Mouse (Mus musculus) heart, embryonic 13.5 days (tissue): ENCODE measurements around the gene 4833420G17Rik. TPM values are rescaled to one million over a fixed set of nuclear protein-coding genes. Genes with fewer than 3 reads are reported as not detected.
"Not testable (repeated sequence)": the region's sequence is repeated elsewhere in the genome, so short reads cannot be mapped to it uniquely, and the experiment has no call there.

Experiments used
- ATAC-seq: fragments of 200-750 bp; cut with Nextera tagmentation; 2 replicates; pipeline ENCODE4 v1.8.0; 2017; ENCODE audit warnings: moderate TSS enrichment; ENCODE audit not compliant: insufficient number of reproducible peaks, low FRiP score, low TSS enrichment; ENCODE audit errors: extremely low read depth
- H3K27ac ChIP-seq: fragments of 300-500 bp; sonication (generic); replicated peaks from 2 replicates; pipeline ENCODE4 v1.5.1; 2015; ENCODE audit warnings: moderate library complexity, mild to moderate bottlenecking, inconsistent platforms
- H3K27me3 ChIP-seq: fragments of 300-500 bp; sonication (generic); replicated peaks from 2 replicates; pipeline ENCODE4 v1.6.1; 2015; ENCODE audit warnings: mild to moderate bottlenecking, inconsistent platforms
- H3K36me3 ChIP-seq: fragments of 300-500 bp; sonication (generic); 2 replicates; pipeline ENCODE4 v1.6.1; 2015; ENCODE audit warnings: mild to moderate bottlenecking, inconsistent platforms
- H3K4me1 ChIP-seq: fragments of 300-500 bp; sonication (generic); 2 replicates; pipeline ENCODE4 v1.6.1; 2015; ENCODE audit warnings: inconsistent platforms
- H3K4me2 ChIP-seq: fragments of 300-500 bp; sonication (generic); 2 replicates; pipeline ENCODE4 v1.6.1; 2015; ENCODE audit warnings: inconsistent platforms, mild to moderate bottlenecking, moderate library complexity
- H3K4me3 ChIP-seq: fragments of 300-500 bp; sonication (generic); 2 replicates; pipeline ENCODE4 v1.5.1; 2015; ENCODE audit warnings: moderate library complexity, mild to moderate bottlenecking, inconsistent platforms
- H3K9ac ChIP-seq: fragments of 300-500 bp; sonication (generic); 2 replicates; pipeline ENCODE4 v1.6.1; 2015; ENCODE audit warnings: inconsistent platforms, mild to moderate bottlenecking, moderate library complexity
- H3K9me3 ChIP-seq: fragments of 300-500 bp; sonication (generic); 2 replicates; pipeline ENCODE4 v1.6.1; 2016; ENCODE audit warnings: inconsistent platforms
- WGBS: fragments of 180-500 bp; shearing (Covaris S2); methylation state at CpG from one replicate; pipeline ENCODE4 v1.1.7; 2015; ENCODE audit warnings: mixed read lengths; 5-methylcytosine and 5-hydroxymethylcytosine counted together
- polyA plus RNA-seq: library from polyadenylated mRNA; unstranded; fragments of >200 nt; fragmentation: Nextera tagmentation; extraction: Ambion mirVana; gene quantifications from 2 replicates; pipeline ENCODE4 v1.2.1, GENCODE M21; 2015

4833420G17Rik gene
- polyA plus RNA-seq, 1 experiment from 2014 or later, result 38.2 TPM

DNA sequence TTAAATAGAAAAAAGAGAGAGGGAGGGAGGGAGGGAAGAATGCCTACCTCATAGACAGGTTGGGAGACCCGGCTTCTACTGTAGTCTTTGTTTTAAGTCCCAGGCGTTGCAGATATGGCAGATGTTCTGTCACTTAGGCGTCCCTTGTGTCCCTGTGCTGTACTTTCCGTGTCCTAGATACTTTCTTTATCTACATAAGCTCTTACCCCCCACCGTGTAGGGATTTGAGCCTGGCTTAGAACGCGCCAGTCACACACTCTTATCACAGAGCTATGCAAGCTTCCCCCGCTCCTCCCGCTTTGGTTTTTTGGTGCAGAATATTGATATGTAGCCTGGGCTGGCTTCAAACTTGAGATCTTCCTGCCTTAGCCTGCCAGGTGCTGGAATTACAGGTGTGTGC lies 14.1 kb downstream of the 4833420G17Rik start:
- no peaks in the 10 kb centered on the region for H3K27me3 ChIP-seq
- no peak for ATAC-seq
- H3K4me3 ChIP-seq, result no peak overlapping the region
- peaks cover 90% of the 10 kb centered on the region for H3K36me3 ChIP-seq
- no peak overlapping the region for H3K9ac ChIP-seq
- no peak overlapping the region for H3K4me2 ChIP-seq
- 50% methylated on average over 9 of the region's 9 CpGs for WGBS
- no peaks in the 10 kb centered on the region for H3K4me1 ChIP-seq
- no peak overlapping the region for H3K27ac ChIP-seq
- no peaks in the 10 kb centered on the region for H3K9me3 ChIP-seq

DNA sequence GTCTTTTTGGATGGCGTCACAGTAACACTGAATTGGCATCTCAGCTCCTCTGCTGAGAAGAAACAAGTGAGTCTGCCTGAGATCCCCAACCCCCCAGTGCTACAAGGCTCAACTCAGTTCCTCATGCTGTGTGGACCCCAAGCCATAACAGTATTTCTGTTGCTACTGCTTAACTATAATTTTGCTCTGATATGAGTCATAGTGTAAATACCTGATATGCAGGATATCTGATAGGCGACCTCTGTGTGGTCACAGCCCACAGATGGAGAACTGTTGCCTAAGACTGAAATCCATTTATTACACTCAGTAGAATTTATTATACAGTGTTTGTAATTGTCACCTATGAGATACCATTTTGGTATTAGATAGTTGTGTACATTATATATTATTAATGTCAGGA lies 15.2 kb downstream of the 4833420G17Rik start:
- Histone ChIP-seq H3K27ac (no peak overlapping the region), H3K4me1 (no peaks in the 10 kb centered on the region), H3K27me3 (no peaks in the 10 kb centered on the region), H3K4me2 (no peak overlapping the region), H3K36me3 (peaks cover 87% of the 10 kb centered on the region), H3K9me3 (no peaks in the 10 kb centered on the region), H3K4me3 (no peak overlapping the region), H3K9ac (no peak overlapping the region)
- 82% methylated on average over 2 of the region's 2 CpGs for WGBS
- no peak for ATAC-seq

DNA sequence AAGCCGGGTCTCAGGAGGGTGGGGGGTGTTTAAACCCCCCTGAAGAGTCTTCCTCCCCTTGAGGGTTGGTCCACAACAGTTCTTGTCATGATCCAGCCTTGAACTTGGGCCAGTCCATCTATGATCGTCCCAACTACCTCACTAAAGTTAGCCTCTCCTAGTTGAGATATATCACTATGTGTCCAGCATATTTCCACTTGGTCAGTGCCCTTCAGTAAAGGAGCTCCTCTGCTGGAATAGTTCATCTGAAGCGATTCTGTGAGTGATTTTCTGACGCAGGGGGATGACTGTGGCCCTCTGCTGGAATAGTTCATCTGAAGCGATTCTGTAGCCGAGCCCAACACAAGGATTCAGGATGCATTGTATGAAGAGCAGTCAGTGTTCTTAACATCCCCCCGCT lies 24.8 kb downstream of the 4833420G17Rik start:
- H3K4me3 ChIP-seq, result no peak overlapping the region
- H3K4me2 ChIP-seq, result peak overlapping the region; percentile 52
- 61% methylated on average over 7 of the region's 7 CpGs for WGBS
- peaks cover 19% of the 10 kb centered on the region for H3K9me3 ChIP-seq
- H3K27me3 ChIP-seq, result no peaks in the 10 kb centered on the region
- ATAC-seq, result no peak
- H3K27ac ChIP-seq, result no peak overlapping the region
- no peak overlapping the region for H3K9ac ChIP-seq
- H3K4me1 ChIP-seq, result no peaks in the 10 kb centered on the region
- peaks cover 45% of the 10 kb centered on the region for H3K36me3 ChIP-seq

DNA sequence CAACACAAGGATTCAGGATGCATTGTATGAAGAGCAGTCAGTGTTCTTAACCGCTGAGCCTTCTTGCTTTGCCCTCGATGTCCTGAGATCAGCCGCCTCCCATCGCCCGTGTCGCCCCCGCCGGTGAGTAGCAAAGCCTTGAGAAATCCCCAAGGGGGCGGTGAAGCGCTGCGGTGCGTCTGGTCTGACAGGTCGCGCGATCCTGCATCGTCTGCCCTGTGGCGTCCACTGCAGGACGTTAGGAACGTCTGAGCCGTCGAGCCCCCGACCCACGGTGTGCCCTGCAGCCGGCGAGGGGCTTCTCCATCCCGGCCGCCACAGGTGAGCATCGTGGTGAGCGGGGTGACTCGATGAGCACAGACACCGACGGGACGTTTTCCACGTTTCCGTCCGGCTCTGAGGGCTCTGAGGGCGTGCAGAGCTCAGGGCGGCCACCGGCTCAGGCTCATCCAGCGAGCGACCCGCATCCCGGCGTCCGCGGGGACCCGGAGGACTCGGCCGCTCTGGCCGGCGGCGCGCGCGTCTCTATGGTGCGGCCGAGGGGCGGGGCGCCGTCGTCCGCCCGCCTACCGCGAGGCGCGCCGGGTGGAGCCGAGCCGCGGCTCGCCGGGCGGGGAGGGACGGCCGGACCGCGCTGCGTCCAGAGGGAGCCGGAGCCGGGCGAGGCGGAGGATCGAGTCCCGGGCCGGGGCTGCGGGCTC lies 25.5 kb downstream of the 4833420G17Rik start, which contains the start of the genes Tmem267 and 3110070M22Rik:
Tmem267 (plus strand) TSS at position 160 of the 701 bp plus-strand sequence.
3110070M22Rik (minus strand) TSS at position 504 of the 701 bp plus-strand sequence.
- H3K4me1 ChIP-seq, result no peaks in the 10 kb centered on the region
- peaks cover 39% of the 10 kb centered on the region for H3K36me3 ChIP-seq
- no peaks in the 10 kb centered on the region for H3K27me3 ChIP-seq
- H3K9me3 ChIP-seq, result peaks cover 19% of the 10 kb centered on the region
- peak within 1 kb of the TSS; percentile 1; the same call in 1 of the 2 replicates for H3K27ac ChIP-seq
- H3K4me2 ChIP-seq, result peak within 1 kb of the TSS; percentile 52
- ATAC-seq, result no peak
- 71% methylated on average over 87 of the region's 87 CpGs for WGBS
- H3K4me3 ChIP-seq, result no peak within 1 kb of the TSS
- H3K9ac ChIP-seq, result peak within 1 kb of the TSS; percentile 37

DNA sequence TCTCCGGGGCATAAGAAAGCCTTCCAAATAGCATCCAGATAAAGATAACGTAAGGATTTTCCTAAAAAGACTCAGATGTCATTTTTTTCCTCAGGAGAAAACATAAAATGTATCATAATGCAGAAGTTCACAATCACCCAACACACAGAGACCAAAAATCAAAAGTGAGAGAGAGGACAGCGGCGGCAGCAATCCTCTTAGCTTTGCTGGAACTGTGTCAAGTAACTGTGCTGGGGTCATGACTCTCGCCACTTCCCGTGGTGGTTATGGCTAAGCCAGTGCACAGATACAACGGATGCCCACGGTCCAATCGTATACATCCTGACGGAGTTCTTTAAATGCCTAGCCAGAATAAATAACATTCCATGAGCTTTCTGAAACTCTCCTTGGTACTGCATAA lies 29.5 kb downstream of the 4833420G17Rik start:
- not testable (repeated sequence) for H3K9ac ChIP-seq, H3K27me3 ChIP-seq, H3K4me1 ChIP-seq, H3K4me3 ChIP-seq, H3K36me3 ChIP-seq, H3K27ac ChIP-seq, H3K4me2 ChIP-seq, ATAC-seq
- WGBS, result 83% methylated on average over 10 of the region's 10 CpGs
- H3K9me3 ChIP-seq, result peaks cover 24% of the 10 kb centered on the region

DNA sequence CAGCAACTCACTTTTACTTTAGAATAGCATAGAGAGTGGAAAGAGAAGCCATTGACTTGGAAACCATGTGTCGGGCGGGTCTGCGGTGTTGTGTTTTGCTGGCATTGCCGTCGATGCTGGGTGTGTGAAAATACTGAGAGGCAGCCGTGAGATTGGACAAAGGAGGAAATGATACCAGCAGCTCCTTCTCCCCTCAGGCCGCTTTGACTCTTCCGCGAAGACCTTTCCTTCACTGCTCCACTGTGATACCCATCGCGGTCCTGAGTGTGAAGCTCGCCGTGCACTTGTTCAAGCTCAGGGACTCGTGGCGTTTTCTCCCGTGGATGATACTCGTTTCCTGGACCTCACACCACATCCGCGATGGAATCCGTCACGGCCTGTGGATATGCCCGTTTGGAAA lies 32.4 kb downstream of the 4833420G17Rik start:
- 0 out of 2 replicates have a peak, but pooled peaks have one; percentile 28 for ATAC-seq
- not testable (repeated sequence) for H3K4me1 ChIP-seq, H3K36me3 ChIP-seq, H3K4me2 ChIP-seq, H3K27me3 ChIP-seq, H3K9ac ChIP-seq, H3K4me3 ChIP-seq, H3K27ac ChIP-seq
- H3K9me3 ChIP-seq, result peaks cover 22% of the 10 kb centered on the region
- WGBS, result 87% methylated on average over 13 of the region's 22 CpGs

Other genes starting within 250 kb of the 4833420G17Rik start
- 32.5 and 34.9 TPM in 2 replicates for gene Paip1, start 34.2 kb upstream of the 4833420G17Rik start, polyA plus RNA-seq
- gene Tmem267, start 25.3 kb downstream of the 4833420G17Rik start, polyA plus RNA-seq, result 0.74 and 0.97 TPM in 2 replicates
- 0.84 and 0.90 TPM in 2 replicates for gene 3110070M22Rik, start 25.6 kb downstream of the 4833420G17Rik start, polyA plus RNA-seq
- 0.06 TPM in 1 of 2 replicates, not detected in the other for gene Ccl28, start 161.1 kb downstream of the 4833420G17Rik start, polyA plus RNA-seq
- 76.1 and 78.9 TPM in 2 replicates for gene Hmgcs1, start 227.6 kb downstream of the 4833420G17Rik start, polyA plus RNA-seq